Mouse (Mus musculus) stomach, embryonic 14.5 days (tissue): ENCODE results near the gene Zfp830. TPM values are rescaled to one million over a fixed set of nuclear protein-coding genes. Genes with fewer than 3 reads are reported as not detected.

ENCODE experiments used
- ATAC-seq: fragments of 200-750 bp; cut with Nextera tagmentation; 2 replicates; pipeline ENCODE4 v1.8.0; 2017; ENCODE audit warnings: low read depth, moderate TSS enrichment; ENCODE audit not compliant: insufficient number of reproducible peaks, insufficient read depth, low FRiP score
- H3K27ac ChIP-seq: fragments of 300-500 bp; sonication (generic); 2 replicates; pipeline ENCODE4 v1.5.1; 2014; ENCODE audit warnings: mild to moderate bottlenecking, low read length, moderate library complexity, mixed read lengths
- H3K27me3 ChIP-seq: fragments of 300-500 bp; sonication (generic); 2 replicates; pipeline ENCODE4 v1.6.1; 2014; ENCODE audit warnings: low read length, control low read depth, mixed read lengths; ENCODE audit not compliant: control insufficient read depth, insufficient read depth
- H3K36me3 ChIP-seq: fragments of 300-500 bp; sonication (generic); 2 replicates; pipeline ENCODE4 v1.6.1; 2014; ENCODE audit warnings: mild to moderate bottlenecking, control low read depth, low read length, moderate library complexity, mixed read lengths; ENCODE audit not compliant: control insufficient read depth, insufficient read depth
- H3K4me1 ChIP-seq: fragments of 300-500 bp; sonication (generic); 2 replicates; pipeline ENCODE4 v1.6.1; 2014; ENCODE audit warnings: low read length, control low read depth, mixed read lengths; ENCODE audit not compliant: control insufficient read depth, insufficient read depth
- H3K4me2 ChIP-seq: fragments of 300-500 bp; sonication (generic); replicated peaks from 2 replicates; pipeline ENCODE4 v1.6.1; 2014; ENCODE audit warnings: low read depth, low read length, control low read depth
- H3K4me3 ChIP-seq: fragments of 300-500 bp; sonication (generic); 2 replicates; pipeline ENCODE4 v1.5.1; 2014; ENCODE audit warnings: low read depth, low read length, control low read depth
- H3K9ac ChIP-seq: fragments of 300-500 bp; sonication (generic); replicated peaks from 2 replicates; pipeline ENCODE4 v1.6.1; 2014; ENCODE audit warnings: low read depth, mild to moderate bottlenecking, control low read depth, low read length, moderate library complexity, mixed read lengths
- H3K9me3 ChIP-seq: fragments of 300-500 bp; sonication (generic); 2 replicates; pipeline ENCODE4 v1.6.1; 2016; ENCODE audit warnings: low read depth, low read length, control low read depth; ENCODE audit not compliant: control insufficient read depth
- WGBS: fragments of 180-500 bp; shearing (Covaris S2); extraction: QIAGEN DNeasy Blood & Tissue Kit; methylation state at CpG from one replicate; pipeline ENCODE4 v1.1.7; 2014; 5-methylcytosine and 5-hydroxymethylcytosine counted together
- polyA plus RNA-seq: library from polyadenylated mRNA; unstranded; fragments of >200 nt; fragmentation: Nextera tagmentation; extraction: Ambion mirVana; gene quantifications from 2 replicates; pipeline ENCODE4 v1.2.1, GENCODE M21; 2014

Zfp830 gene
- polyA plus RNA-seq, 1 experiment from 2014 or later = 34.2 TPM

- H3K9ac ChIP-seq = no peak overlapping the region
- no peak overlapping the region for H3K4me2 ChIP-seq
- no peaks in the 10 kb centered on the region for H3K27me3 ChIP-seq
- no peaks in the 10 kb centered on the region for H3K4me1 ChIP-seq
- no peak for ATAC-seq
- no peak overlapping the region for H3K27ac ChIP-seq
- no peak overlapping the region for H3K4me3 ChIP-seq
- H3K36me3 ChIP-seq = peaks cover 23% of the 10 kb centered on the region
- H3K9me3 ChIP-seq = no peaks in the 10 kb centered on the region
- 61% methylated on average over 3 of the region's 3 CpGs for WGBS
Measured at GRCm38 (mm10) chr11:82806656-82807055, 42.5 kb downstream of the Zfp830 start.

DNA sequence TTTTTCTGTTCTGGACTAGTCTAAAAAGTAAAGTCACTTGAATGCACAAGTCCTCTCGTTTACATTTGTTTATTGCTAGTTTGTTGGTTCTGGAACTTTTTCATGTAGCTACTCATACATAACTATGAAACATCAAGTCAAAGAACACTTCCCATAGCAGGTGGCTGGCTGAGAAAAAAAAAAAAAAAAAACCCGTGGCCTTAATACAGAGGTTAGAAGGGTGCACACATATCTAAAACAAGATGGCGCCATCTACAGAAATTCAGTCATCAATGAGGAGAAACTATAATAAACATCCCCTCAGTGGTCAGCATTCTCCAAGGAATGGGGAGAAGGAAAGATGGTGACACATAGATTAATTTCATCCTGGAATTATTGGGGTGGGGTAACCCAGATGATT, 43.2 kb downstream of the Zfp830 start:
- Histone ChIP-seq H3K27ac (no peak overlapping the region), H3K4me2 (no peak overlapping the region), H3K36me3 (peaks cover 18% of the 10 kb centered on the region), H3K4me1 (no peaks in the 10 kb centered on the region), H3K27me3 (no peaks in the 10 kb centered on the region), H3K4me3 (no peak overlapping the region), H3K9ac (no peak overlapping the region), H3K9me3 (no peaks in the 10 kb centered on the region)
- WGBS = 74% methylated on average over 3 of the region's 3 CpGs
- no peak for ATAC-seq

DNA sequence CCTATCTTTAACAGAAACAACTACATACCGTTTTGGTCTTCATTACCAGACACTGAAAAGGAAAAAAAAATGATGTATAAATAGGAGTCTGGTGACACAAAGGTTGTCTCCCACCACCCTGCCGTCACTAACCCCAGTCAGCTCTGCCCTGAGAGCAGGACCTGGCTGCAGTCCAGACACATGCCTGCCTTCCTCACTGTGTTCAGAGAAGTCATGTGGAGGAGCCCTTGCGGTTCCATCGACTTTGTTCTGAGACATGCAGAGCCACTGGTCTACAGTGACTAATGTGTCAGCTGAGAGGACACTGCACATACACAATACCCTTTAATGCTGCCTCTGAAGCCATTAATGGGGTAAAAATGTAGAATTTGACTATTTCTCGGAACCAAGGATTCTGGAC, 44.3 kb downstream of the Zfp830 start:
- Histone ChIP-seq H3K4me1 (0 out of 2 replicates have a peak, but pooled peaks cover 5% of the 10 kb centered on the region), H3K36me3 (peaks cover 11% of the 10 kb centered on the region), H3K4me2 (no peak overlapping the region), H3K4me3 (no peak overlapping the region), H3K27me3 (no peaks in the 10 kb centered on the region), H3K27ac (no peak overlapping the region), H3K9me3 (no peaks in the 10 kb centered on the region), H3K9ac (no peak overlapping the region)
- no peak for ATAC-seq
- 77% methylated on average over 5 of the region's 5 CpGs for WGBS

Other genes with a start within 250 kb of the Zfp830 start
- gene Cct6b, start within 50 bp of the Zfp830 start, polyA plus RNA-seq = 0.22 and 0.56 TPM in 2 replicates
- 34.9 and 43.4 TPM in 2 replicates for gene Lig3, start 16.8 kb downstream of the Zfp830 start, polyA plus RNA-seq
- gene Rffl, start 106.9 kb downstream of the Zfp830 start, polyA plus RNA-seq = 17.9 and 19.5 TPM in 2 replicates
- 14.1 and 14.4 TPM in 2 replicates for gene Rad51d, start 126.3 kb downstream of the Zfp830 start, polyA plus RNA-seq
- gene Fndc8, start 127.8 kb downstream of the Zfp830 start, polyA plus RNA-seq = 0.12 and 0.34 TPM in 2 replicates
- gene Nle1, start 144.1 kb downstream of the Zfp830 start, polyA plus RNA-seq = 30.9 and 31.6 TPM in 2 replicates
- gene Unc45b, start 146.2 kb downstream of the Zfp830 start, polyA plus RNA-seq = 1.6 and 1.8 TPM in 2 replicates
- 1.3 and 1.8 TPM in 2 replicates for gene Slfn5, start 187.0 kb downstream of the Zfp830 start, polyA plus RNA-seq
- gene Slfn9, start 227.5 kb downstream of the Zfp830 start, polyA plus RNA-seq = 30.6 and 35.9 TPM in 2 replicates